Mouse (Mus musculus) cerebellum, adult 9-10 months (tissue): ENCODE measurements around the gene Astn2.
A peak's percentile ranks its signal among the peaks of the same experiment; 100 is the strongest.

Experiments
- DNase-seq: peaks from one replicate; pipeline ENCODE4 v3.0.0; 2022

The Astn2 gene

DNA sequence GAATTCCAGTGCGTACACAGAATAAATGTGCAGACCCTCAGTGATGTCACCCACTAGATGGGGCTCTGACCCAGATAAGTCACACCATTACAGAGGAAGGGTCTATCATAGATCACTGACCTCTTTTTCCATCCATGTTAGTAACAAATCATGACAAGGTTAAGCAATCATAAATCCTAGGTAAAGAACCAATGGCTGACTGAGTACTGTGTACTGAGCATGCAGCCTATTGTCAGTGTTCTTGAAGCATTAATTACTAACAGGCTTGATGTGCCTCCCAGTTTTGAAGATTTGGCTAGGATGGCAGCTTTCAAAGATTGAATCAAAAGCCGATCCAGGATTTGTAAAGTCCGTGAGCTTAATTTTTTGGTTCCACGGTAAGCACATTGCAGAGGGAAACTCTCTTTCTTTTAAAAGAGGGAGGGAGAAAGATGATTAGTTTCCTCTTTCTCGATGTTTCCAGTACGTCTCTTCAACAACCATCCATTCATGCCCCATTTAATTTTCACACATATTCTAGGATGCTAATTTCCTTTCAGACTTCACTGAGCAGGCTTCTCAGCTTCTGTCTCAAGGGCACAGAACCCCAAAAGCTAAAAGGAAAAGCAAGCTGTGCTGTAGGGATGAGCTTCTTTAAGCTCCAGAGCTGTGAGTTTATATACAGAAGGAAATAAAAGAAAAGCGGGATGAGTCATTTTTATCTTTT is 93.9 kb downstream of the Astn2 start:
- DNase-seq: no peak

DNA sequence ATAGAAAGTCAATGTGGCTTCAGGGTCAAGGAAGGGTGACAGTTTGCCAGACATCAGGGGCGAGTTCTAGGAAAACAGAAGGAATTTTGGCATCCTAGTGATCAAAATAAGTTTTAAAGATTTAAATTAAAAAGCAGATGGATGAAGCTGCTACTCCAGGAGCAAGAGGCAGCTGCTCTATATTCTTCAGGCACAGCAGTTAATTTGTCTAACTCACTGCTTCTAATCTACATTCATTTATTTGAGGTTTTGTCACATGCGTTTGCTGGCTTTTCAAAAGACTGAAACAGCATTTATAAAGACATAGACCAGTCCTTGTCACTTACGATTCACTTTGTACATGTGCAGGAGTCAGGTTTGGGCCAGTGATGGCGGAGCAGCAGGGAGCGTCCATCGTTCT is 98.0 kb downstream of the Astn2 start:
- DNase-seq: no peak

DNA sequence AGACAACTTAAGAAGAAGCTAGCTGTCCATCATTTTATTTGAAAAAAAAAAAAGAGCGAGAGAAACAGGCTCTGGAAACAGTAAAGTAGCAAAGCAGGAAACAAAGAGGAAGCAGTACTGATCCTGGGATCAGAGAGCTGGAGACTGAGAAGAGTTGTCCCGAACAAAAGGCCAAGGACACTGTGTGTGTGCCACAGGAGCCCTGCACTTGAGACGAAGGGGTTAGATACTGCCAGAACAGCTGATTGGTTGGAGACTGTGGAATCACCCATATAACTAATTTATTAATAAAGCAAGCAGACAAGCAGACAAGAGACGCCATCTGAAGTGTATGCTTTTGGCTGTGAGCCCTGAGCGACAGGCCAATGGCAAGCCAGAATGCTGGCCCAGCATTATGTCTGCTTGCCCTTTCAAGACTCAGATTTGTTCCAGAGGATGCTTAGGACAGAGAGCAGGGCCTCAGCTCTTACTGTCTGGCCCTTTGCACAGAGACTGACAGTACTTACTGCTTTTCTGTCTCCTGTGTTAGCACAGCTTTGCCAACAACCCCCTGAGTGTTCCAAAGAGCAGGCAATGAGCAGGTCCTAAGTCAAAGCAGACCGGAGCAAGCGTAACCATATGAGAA is 101.6 kb downstream of the Astn2 start:
- peak; percentile 44 for DNase-seq

DNA sequence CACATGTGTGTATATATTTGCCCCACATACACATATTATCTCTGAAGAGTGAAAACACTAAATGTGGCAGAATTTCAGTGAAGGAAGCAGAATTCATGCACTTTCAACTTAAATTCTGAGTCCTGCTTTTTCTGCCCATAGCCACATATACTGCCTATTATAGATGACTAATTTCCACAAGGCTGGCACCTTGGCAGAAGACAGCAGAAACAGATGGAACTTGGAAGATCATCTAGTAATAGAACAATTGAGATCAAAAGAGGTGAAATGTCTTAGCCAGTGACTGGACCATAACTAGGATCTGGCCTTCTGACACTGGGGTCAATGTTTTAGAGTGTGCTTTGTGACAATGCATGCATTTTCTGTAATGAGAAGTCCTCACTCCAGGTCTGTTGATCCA is 119.4 kb downstream of the Astn2 start:
- peak; percentile 51 for DNase-seq

DNA sequence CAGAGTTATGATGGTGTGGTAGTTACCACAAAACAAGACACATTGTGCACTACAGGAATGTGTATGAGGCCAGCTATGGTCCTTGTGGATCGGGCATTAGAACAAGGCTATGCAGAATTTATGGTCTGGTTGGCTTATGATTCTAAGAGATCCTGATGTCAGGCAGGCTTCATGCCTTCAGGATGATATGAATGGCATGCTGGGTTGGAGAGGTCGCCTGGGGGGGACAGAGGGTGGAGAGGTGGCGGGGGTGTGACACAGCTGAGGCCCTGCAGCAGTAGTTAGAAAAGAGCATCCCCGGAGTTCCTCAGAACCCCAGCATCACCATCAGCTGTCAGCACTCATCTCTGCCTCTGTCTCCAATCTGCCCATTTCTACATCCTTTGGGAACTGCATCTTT is 128.3 kb downstream of the Astn2 start:
- DNase-seq: no peak

DNA sequence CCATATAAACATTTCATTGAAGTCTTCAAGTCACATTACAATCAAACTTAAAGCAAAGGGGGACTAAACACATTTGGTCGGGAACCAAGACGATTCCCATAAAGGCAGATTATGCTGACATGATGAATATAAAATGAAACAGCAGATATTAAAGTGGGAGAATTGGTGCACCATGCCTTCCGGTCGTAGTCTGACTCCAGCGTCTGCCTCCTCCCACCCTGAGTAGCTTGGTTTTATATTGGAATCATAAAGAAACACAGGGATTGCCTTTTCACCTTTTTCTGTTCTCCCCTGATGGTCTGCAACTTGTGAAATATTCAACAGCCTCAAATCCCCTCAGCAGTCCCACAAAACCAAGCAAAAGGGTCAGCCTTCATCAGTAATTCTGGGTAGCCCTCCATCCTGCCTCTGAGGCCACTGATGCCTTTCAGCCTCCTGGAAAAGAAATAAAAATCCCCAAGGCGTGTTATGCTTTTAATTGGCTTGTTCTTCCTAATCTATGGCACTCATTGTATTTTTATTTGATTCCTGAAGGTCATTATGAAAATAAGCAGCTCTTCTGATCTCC is 132.8 kb downstream of the Astn2 start:
- DNase-seq: no peak

DNA sequence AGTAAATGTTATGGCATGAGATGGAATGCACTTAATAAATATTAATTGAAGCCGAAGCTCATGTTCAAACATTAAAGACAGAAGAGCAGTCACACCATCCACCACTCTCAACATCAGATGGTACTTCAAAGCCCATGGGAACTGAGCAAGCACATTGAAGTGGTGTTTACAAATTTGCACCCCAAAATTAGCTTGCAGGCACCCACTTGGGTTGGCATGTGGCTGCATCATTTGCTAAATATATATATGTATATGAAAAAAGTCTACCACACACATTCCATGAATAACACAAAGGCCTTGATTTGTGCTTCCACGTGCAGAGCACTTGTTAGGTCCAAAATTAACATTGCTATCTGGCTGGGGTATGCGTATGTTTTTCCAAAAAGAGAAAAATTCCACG is 140.4 kb downstream of the Astn2 start:
- DNase-seq: no peak

DNA sequence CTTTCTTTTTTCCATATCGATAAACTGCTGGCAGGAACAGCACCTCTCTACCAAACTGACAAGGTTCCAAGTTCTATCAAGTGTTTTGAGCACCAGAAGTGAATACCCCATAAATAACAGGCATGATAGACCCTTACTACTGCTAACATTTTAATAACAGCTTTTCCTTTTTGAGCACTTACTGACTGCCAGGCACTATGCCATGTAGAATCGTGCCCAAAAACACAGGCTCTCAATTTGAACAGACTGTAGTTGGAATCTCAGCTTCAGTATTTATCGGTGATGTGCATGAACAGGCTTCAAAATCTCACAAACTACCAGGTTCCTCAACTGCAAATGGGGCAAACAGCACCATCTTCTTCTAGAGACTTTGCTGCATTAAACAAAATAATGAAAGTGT is 143.1 kb downstream of the Astn2 start:
- DNase-seq: peak; percentile 41

DNA sequence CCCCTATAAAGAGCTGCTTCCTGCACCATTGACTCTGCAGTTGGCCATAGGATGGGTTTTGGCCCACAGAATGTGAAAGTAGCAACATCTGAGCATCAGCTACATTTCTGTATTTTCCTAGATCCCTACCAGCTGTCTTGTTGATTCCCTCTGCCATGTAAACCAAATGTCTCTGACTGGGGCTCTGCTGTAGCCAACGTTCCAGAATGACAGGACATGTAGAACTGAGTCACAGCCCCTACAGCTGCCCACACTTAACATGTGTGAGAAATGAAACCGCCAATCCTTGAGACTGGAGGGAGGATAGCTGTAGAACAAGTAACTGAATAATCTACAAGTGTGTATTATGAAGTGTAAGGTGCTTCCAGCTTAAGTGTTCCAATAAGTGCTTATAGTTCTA is 145.5 kb downstream of the Astn2 start:
- no peak for DNase-seq

DNA sequence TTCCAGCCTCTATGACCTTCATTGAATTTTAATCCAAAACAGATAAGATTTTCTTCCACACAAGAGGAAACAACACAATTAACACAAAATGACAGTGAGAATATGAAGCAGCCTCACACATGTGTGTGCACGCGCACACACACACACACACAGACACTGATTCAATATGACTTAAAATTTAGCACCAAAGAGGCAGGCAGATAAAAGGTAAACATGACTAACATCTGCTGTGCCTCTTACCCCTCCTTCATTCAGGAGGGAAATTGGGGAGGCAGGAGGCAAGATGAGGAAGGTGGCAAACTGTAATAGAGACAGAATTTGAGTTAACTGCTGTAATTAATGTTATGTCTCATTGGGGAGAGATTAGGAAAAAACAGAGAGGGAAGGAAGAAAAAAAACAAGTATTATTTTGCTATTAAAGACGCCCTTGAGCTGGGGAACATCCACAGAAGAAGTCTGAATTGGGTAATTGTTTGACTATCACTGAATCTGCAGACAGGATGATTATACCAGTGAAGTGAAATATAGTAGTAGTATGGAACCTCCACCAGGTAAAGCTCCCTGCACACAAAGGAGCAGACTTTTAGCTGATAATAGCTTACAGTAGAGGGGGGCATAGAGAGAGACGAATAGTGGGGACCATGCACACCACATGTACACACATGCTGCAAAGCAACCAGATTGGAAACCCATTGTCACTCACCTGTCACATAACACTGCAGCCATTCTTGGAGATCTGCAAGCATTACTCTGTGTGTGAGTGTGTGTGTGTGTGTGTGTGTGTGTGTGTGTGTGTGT is 149.5 kb downstream of the Astn2 start:
- no peak for DNase-seq

DNA sequence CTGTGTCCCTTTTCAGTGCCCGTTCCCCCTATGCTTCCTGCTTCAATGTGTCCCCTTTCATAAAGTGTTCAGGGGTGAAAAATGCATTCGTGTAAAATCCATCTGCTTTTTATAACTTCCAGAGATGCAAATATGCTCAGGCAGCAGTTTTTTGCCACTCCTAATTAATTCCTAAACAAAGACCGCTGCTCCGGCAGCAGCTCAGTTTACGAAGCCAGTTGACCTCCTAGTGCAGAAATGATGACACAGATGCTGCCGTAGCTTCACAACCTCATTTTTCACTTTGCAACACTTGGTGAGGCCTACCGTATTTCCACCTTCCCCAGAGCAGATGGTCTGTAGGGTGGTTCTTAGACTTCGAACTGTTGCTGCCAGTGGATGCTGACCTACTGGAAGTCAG is 155.9 kb downstream of the Astn2 start:
- DNase-seq: no peak

DNA sequence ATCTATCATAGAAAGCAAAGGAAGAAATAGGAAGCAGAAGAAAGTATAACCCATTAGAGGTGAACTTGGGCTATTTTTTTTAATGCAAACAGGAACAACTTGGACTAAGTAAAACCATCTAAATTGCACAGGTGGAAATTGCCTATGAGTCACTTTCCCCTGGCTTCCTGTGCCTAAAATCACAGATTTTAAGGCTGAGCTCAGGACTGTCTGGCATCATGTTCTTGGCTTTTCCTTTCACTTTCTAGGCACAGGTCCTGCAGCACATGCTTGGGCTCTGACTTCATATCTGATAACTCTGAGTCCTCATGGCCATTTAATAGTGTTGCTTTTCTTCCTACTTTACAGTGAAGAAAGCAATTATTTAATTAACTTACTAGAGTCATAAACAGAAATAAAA is 161.7 kb downstream of the Astn2 start:
- peak; percentile 65 for DNase-seq

DNA sequence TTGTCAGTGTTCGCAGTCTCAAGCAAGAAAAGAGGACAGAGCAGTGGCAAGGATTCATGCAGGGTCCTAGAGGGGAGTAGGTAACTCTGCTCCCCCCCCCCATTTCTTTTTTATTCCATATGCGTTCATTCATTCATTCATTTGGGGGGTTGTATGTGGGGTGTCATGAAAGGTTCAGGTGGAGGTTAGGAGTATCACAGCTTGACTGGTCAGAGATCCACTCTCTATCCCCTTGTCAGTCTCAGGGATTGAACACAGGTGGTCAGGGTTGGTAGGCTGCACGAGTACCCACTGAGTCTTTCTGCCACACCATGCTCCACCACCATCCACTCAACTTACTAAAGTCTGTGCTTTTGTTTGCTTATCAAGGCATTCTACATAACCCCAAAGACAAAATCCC is 171.6 kb downstream of the Astn2 start:
- no peak for DNase-seq

DNA sequence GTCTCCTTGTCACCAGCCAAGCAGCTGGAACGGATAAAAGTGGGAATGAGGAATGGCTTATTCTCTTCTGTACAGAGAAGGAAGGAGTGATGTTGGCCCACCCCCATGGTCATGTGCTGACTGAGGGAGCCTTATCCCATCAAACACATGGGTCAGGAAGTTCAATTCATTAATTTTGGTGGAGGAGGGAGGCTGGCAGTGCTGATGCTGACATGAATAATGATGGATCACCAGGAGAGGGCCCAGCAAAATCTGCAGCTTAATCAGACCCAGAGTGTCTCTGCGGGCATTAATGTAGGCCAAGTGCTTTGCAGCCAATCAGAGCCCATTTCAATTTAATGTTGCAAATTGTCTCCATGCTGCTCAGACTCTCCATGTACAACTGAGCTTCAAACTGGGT is 172.1 kb downstream of the Astn2 start:
- no peak for DNase-seq

DNA sequence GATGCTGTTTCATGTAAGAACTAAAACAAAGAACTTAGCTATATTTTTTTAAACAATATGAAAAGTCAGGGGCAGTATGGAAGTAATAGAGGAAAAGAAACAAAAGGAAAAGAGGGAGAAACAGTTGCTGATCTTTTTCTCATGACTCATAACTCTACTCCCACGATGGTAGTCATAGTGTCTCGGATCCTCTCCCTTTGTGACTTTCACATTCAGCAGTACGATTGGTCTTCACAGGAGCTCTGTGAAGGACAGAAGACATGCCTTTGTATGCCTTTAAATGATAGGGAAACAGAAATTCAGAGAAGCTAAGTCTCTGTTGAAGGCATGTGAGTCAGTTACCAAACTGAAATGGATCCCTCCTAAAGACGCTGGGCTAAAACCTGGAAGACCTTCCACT is 173.7 kb downstream of the Astn2 start:
- DNase-seq: no peak

DNA sequence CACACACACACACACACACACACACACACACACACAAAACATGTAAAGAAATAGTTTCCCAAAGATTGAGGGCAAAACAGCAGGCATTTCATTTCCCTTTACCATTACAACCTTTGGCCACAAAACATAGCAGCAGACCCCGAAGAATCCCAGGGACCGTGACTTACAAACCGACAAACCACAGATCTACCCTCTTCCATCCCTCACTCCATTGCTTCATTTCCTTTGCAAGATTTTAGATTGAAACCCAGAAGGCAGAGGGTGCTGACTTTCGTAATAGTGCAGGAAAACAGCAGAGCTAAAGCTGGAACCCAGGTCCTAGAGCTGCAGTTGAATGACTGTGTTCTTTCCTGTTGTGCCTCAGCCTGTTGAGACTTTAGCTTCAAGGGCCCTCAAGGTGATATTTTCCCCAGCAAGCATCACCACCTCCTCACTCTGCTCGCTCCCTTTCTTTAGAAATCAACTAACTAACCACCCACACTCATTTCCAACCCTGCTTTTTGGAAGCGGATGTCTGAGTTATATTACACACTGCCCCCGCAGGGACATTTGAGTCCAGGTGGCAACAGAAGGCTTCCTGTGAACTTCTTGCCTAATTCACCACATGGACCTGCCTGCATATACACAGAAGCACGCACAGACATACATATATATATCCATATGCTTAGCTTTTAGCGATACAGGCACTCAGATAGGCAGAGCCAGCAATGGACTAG is 181.7 kb downstream of the Astn2 start:
- DNase-seq: peak; percentile 62

DNA sequence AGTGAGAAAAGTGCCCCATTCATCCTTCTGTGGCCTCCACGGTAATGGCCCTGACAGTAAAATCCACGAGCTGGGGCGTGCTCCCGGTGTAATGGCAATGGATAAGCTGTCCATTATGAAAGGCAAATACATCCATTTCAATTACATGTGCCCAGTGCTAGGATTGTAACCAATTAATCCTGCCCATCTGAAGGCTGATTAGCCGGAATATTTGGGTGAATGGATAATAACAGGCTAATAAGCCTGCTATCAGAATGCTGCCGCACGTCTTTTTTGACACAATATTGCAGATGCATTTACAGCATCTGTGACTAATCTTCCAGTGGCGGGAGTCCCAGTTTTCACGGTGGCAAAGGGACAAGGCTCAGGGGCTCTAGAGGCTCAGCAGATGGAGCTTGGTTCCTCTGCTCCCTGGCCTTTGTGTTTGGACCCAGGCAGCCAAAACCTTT is 189.2 kb downstream of the Astn2 start:
- peak; percentile 78 for DNase-seq

DNA sequence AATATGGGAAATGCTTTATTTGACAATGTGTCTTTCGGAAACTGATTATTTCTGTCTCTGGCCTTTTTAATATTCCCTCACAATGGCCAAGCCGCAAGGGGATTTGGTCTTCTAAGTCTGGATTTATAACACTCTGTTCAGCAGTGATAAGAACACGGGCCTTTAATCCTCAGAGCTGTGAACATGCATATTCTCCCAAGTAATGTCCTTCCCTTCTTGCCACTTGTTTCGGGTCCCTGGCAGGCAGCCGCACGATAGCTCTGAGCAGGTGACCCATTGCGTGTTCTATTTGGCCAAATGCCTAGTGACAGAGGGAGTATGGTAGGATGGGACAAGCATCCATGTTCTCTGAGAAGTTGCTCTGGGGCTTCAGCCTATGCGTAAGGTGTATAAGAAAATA is 214.8 kb downstream of the Astn2 start:
- peak; percentile 46 for DNase-seq

DNA sequence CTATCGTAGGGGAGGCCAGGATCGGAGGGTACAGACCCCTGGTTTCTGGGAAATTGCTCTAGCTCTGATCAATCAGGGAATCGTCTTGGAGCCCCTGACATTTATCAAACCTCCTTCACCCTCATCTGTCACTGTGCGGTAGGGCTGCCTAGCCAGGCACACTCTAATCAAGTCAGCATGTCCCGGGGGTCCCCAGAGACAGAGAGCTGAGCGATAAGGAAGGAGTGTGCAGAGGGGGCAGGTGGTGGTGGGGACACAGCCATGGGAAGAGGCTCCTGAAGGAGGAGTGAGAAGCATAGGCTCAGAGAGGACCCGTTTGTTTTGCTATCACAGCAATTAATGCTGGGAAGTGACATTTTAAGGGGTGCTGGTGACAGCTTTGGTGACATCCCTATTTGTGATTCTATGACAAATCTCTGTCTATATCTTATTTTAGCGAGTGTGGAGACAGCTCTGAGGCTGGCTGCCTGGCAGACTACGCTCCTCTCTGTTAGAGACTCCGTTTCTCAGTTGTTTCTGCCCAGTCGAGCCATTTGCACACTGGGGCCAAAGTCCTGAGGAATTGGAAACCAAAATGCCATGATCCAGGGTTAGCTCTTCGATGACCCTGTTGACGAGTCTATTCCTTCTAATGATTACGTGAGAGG is 228.4 kb downstream of the Astn2 start:
- no peak for DNase-seq

DNA sequence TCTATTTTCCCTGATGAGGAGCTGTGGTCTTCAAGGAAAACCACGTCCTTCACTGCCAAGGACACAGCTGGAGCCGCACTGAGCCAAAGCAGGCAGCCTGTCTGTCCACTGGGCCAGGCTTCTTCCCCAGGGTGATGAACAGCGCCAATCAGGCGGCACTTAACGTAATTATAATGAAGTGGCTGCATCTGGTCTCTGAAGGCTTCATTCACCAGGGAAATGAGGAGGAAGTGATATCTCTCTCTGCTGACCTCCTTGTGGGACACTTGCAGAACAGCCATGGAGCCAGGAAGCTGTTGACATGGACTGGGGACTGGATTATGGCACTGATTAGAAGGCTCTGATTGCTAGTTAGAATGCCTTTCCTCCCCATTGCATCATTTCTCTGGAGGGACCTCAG is 232.8 kb downstream of the Astn2 start:
- DNase-seq: no peak

DNA sequence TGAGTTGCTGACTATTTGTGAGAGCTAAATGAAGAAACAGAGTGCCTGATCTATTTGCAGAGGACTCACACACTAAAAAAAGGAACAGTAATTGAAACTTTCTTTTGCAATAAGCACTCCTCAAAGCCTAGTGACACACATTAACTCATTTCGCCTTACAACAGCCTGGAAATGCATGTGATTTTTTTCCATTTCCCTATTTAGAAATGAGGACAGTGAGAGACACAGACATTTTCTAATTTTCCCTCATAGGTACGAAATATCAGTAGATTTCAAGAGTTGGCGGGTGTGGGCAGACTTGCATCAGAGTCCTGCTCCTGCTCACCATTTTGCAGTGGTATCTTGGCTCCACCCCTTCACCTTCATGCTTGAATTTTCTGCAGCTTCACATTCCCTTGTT is 233.6 kb downstream of the Astn2 start:
- no peak for DNase-seq

DNA sequence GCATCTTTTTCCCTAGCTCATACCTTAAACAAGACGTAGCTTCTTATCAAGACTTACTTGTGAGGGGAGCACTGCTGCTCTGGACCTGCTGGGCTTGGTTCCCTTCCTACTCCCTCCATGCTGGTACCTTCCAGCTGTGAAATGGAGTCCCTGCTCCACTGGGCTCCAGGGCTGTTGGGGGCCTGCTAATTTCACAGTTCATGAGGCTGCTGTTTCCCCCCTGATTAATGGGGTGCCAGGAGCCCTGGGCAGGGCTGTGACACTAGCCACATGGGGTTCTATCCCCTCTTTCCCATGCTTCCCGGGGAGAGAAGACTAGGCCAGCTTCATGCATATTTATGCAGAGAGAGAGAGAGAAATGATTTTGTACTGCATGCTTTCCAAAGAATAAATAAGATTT is 234.9 kb downstream of the Astn2 start:
- no peak for DNase-seq

DNA sequence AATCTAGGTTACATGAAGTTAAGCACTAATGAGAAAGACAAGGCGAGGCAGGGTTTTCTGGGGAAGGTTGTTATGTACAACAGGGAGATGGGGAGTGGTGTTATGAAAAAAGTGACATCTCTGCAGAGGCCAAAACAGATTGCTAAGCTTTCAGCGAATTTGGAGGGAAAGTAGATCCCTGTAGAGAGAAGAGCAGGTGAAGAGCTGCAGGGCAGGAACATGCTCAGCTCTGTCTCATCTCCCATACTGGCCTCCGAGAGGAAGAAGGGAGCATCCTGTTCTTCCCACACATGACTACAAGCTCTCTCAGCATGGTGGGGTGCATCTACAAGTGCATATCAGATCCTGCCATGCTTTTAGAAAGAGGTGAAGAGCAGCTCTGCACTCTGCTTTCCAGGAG is 245.7 kb downstream of the Astn2 start:
- DNase-seq: no peak
